Mouse (Mus musculus): ENCODE results near the gene Pkib.

- TF ChIP-seq POLR2A (IDR thresholded peaks at IDR 0.05; ENCODE audit: borderline replicate concordance, extremely low read depth, low read depth, low read length) (no peak), CTCF (IDR thresholded peaks at IDR 0.05; ENCODE audit: insufficient read depth, low read length) (peak; percentile 56)
Measured at GRCm38 (mm10) chr10:57743606-57744016, 111.8 kb downstream of the Pkib start.

All from lung, adult 2 months (tissue).